Mouse (Mus musculus) induced T-regulatory cell, adult 2 months (primary cell): ENCODE data around the gene Cd300lf.

Experiments used
- DNase-seq: peaks from one replicate; pipeline ENCODE4 v3.0.0-alpha.2; 2012; ENCODE audit warnings: low read depth

The Cd300lf gene

DNA sequence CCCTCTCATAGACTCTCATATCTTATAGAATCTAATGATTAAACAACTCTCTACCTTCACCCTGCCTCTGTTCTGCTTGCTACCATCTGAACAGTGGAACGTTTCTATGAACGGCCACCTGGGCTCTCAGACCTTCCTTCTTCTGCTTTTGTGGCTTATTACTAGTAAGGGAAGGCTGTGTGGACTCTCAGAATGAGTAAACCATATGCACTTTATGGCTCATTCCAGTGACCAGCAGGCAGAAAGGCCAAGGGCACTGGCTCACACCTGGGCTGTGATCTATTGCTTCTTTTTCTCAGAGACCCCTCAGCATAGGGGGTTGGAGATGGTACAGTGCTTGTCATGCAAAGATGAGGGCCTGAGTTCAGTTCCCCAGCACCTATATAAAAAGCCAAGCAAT lies 27.2 kb downstream of the Cd300lf start:
- no peak for DNase-seq

DNA sequence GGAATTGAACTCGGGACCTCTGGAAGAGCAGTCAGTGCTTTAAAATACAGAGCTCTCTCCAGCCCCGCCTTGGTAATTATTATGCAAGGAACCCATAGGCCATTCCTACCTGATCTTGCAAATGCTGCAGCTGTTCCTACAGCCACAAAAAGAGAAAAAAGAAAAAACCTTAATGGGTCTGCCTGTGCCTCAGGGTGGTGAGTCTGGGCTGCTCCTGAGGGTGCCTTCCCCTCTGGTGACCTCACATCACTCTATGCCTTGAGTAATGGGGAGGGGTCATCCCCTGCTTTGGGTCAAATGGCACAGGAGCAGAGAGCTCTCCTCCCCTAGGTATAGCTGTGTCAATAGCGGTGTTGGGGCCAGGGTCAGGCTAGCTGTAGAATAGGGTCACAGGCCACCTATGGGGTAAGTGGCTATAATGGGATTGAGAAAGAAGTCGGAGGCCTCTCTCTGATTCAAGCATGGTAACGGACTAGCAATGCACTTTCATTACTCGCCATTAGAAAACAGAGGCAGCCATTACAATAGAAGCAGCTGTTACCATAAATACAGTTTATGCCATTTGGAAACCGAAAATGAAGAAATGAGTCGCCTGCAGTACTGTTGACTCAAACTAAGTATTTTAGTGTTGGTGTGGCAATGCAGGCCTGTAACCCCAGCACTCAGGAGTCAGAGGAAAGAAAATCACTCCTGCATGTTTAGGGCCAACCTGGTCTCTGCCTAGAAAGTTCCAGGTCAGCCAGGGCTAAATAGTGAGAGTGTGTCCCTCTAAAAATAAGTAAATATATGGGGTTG lies 28.8 kb downstream of the Cd300lf start:
- DNase-seq = no peak

- no peak for DNase-seq
Measured at GRCm38 (mm10) chr11:115103470-115104413, 30.1 kb downstream of the Cd300lf start.

DNA sequence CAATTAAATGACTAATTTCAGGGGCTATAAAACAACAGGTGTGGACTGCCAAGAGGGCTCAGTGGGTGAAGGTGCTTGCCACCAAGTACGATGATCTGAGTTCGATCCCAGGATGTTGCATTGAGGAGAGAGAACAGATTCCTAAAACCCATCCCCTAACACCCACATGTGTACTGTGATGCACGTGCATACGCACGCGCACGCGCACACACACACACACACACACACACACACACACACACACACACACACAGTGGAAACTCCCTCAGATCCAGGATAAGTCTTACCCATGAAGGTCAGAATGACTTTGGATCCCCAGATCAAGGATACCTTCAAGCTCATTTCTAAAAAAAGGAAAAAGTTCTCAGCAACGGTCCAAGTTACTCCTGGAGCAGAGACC lies 31.7 kb downstream of the Cd300lf start:
- no peak for DNase-seq

DNA sequence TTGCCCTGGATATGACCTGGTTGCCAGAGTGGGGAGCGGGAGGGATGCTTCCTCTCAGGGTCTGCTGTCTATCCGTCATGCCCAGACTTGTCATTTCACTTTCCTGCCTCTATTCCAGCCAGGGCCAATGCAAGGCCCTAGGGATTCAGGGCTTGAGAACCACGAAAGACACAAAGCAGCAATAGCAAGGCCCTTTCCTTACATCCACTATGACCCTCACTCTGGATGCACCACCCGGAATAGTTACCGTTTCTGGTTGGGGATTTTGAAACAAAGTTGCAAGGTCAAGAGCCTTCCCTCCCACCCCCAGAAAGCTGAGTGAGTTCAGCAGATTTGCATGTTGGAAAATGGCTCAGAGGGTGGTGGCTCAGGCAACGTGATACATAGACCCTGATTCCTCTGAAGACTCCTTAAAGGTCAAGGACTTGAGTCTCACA lies 32.2 kb downstream of the Cd300lf start:
- DNase-seq = no peak

- DNase-seq = no peak
Measured at GRCm38 (mm10) chr11:115100741-115101140, 33.1 kb downstream of the Cd300lf start.

DNA sequence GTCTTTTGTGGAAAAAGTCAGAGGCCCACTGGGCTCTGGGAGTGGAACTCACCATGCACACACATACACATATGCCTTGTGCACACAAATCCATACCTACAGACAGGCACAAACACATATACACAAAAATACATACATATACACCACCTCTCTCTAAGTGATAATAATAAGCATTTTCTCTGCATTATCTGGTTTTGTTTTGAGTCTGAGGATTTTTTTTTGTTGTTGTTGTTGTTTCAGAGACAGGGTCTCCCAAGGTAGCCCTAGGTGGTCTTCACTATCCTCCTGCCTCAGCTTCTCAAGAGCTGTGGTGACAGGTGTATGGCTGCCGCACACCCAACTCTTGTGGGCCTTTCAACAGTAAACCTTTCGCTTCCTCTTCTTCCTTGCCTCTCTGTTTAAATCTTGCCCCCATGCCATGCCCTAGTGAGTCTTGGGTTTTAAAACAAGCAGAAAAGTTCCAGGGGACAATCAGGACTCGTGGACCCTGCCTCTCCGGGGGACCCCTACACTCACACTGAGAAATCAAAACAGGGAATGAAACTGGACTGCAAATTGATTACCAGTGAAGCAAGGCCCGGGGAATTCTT lies 33.7 kb downstream of the Cd300lf start:
- no peak for DNase-seq

- DNase-seq = no peak
Measured at GRCm38 (mm10) chr11:115099241-115099840, 34.5 kb downstream of the Cd300lf start.

GRCm38 (mm10) chr11:115098203-115098932 lies 35.4 kb downstream of the Cd300lf start:
- DNase-seq = no peak

GRCm38 (mm10) chr11:115092140-115092539 lies 41.7 kb downstream of the Cd300lf start:
- no peak for DNase-seq

DNA sequence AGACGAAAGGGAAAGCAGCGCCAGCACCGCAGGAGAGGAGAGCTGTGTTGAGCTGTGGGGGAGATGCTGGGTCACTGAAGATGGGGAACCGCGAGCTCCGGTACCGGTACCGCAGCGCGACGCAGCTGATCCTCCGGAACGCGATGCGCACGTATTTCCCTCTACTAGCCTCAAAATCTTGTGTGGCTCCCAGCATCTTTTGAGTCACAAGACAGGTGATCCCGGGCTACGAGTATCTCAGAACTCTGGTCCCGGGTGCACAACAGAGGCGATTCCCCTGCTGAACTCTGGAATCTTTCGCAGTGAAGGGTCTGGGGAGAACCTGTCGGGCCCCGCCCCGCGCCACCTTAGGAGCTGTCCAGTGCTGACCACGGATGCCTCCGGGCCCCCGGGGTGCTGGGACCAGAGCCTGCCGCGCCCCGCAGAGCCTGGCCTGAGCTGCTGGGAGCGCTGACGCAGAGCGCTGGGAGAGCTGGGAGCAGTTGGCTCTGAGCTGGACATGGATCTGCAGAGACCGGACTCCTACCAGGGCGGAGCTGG lies 42.4 kb downstream of the Cd300lf start, which contains the start of gene Rab37:
Rab37 (plus strand) TSS at position 70 of the 540 bp plus-strand sequence.
- DNase-seq = peak; percentile 48

DNA sequence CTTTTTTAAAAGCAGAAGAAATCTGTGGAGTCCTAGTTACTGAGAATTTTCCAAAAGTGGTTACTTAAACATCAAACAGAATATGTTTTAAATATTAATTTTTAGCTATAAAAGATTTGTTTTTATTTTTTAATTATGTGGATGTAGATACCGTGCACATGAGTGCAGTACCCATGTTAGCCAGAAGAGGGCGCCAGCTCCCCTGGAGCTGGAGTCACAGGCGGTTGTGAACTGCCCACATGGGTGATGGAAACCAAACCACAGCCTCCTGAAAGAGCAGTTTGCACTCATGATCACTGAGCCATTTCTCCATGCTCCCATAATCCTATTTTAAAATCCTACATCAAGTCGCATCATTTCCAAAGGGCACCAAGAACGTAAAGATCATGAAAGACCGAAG lies 43.9 kb downstream of the Cd300lf start:
- DNase-seq = peak; percentile 62

DNA sequence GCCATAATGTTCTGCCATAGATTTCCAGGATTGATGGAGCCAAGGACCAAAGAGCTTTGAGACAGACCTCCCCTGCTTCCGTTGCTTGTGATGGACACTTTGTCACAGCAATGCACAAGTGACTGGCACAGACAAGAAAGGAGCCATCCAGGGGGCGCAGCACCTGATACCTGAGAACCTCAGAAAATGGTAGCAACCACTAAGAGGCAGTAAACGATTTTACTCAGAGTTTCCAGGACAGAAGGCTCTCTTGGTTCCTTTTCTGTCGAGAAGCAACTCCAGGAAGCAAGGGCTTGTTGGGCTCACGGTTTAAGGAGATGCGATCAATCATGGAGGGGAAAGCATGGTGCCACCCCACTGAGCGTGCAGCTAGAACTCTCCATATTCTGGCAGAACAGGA lies 47.6 kb downstream of the Cd300lf start:
- no peak for DNase-seq

GRCm38 (mm10) chr11:115085064-115085463 lies 48.7 kb downstream of the Cd300lf start:
- no peak for DNase-seq

DNA sequence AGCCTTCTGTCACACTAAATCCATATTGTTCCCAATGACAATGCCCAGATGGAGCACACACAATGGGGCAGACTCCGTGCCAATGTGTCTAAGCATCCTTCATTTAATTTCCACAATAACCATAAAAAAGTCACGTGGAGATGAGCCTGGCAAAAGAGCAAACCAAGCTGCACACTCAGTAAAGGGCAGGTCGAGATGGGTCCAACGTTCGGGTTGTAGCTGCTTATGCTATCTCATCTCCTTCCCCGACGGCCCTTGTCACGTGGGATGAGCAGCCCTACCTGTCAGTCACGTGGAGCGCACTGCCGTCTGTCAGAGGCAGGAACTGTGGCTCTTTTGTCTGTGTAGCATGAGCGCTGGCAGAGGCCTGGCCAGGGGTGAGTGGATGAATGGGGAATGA lies 49.2 kb downstream of the Cd300lf start:
- DNase-seq = no peak

- peak; percentile 88 for DNase-seq
Measured at GRCm38 (mm10) chr11:115083376-115084139, 50.2 kb downstream of the Cd300lf start.

DNA sequence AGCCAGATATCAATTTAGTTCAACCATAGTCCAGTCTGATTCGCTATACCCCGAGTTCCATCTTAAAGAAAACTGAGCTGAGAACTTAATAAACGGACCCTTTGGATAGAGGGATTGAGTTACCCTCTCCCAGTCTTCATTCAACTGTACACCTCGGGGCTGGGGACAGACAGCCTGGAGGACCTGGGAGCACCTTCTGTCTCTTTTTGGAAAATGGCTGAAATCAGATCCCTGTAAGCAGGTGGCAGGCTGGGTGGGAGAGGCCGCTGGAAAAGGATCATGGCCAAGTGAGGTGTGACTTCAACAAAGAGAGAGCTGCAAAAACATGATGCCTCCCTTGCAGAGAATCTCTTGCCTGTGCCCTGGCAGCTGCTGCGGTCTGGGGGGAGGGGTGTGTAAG lies 51.6 kb downstream of the Cd300lf start:
- no peak for DNase-seq

DNA sequence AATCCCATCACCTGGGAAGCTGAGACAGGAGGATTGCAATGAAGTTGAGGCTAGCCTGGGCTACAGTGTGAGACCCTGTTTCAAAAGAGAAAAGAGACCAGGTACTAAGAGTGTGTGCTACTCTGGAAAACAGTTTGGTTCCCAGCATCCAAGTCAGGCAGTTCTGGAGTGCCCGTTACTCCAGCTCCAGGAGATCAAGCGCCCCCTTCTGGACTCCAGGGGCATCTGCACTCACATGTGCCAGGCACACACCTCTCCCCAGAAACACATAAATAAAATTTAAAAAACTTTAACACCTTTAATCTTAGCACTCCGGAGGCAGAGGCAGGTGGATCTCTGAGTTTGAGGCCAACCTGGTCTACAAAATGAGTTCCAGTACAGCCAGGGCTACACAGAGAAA lies 52.4 kb downstream of the Cd300lf start:
- DNase-seq = no peak

DNA sequence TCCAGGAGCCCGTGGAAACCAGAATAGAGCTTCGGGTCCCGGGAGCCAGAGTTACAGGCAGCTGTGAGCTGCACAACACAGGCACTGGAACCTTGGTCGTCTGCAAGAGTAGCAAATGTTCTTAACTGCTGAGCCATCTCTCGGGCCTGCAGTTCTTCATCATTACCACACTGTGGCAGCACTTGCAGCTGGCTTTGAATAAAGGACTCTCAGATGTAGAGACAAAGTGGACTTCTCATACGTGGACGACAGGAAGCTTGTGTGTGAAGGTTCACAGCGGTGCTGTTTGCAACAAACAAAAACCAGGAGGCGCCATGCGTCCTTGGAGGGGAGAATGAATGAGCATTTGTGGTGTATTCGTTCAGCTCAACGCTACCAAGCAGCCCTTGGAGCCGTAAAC lies 52.9 kb downstream of the Cd300lf start:
- DNase-seq = peak; percentile 83

GRCm38 (mm10) chr11:115078680-115079079 lies 55.1 kb downstream of the Cd300lf start:
- DNase-seq = no peak
